Mouse (Mus musculus) spleen, adult 2 months (tissue): ENCODE results near the gene Cop1. TPM values are rescaled to one million over a fixed set of nuclear protein-coding genes. Genes with fewer than 3 reads are reported as not detected.

Source experiments
- DNase-seq, 2 experiments: peaks; one replicate each; pipeline versions ENCODE4 v3.0.0 to v3.0.0-alpha.2; 2012 to 2021; ENCODE audit warnings: low spot score in 2 of 2, low read depth in 1 of 2
- H3K27ac ChIP-seq: fragments of 200-500 bp; 2 replicates; pipeline ENCODE4 v1.5.1; 2012; ENCODE audit warnings: low read length, inconsistent platforms; ENCODE audit not compliant: insufficient read depth
- H3K27me3 ChIP-seq: fragments of 200-500 bp; 2 replicates; pipeline ENCODE4 v1.6.1; 2012; ENCODE audit warnings: mild to moderate bottlenecking, moderate library complexity, low read length, inconsistent platforms; ENCODE audit not compliant: control insufficient read depth, insufficient read depth
- H3K36me3 ChIP-seq: fragments of 200-500 bp; 2 replicates; pipeline ENCODE4 v1.6.1; 2012; ENCODE audit warnings: mild to moderate bottlenecking, low read length, inconsistent platforms; ENCODE audit not compliant: control insufficient read depth, insufficient read depth
- H3K4me1 ChIP-seq: fragments of 200-500 bp; 2 replicates; pipeline ENCODE4 v1.6.1; 2011; ENCODE audit warnings: inconsistent platforms; ENCODE audit not compliant: control insufficient read depth, insufficient read depth, insufficient read length
- H3K4me3 ChIP-seq: fragments of 200-500 bp; 2 replicates; pipeline ENCODE4 v1.5.1; 2011; ENCODE audit warnings: mild to moderate bottlenecking, inconsistent platforms; ENCODE audit not compliant: insufficient read depth, insufficient read length; ENCODE audit errors: extremely low read depth
- CTCF ChIP-seq: fragments of 200-500 bp; IDR thresholded peaks from 2 replicates; pipeline ENCODE4 v1.5.1; 2011; ENCODE audit warnings: mild to moderate bottlenecking, inconsistent platforms; ENCODE audit not compliant: insufficient read depth, insufficient read length, insufficient replicate concordance; ENCODE audit errors: extremely low read depth
- POLR2A ChIP-seq: fragments of 200-500 bp; IDR thresholded peaks from 2 replicates; pipeline ENCODE4 v1.6.1; 2011; ENCODE audit warnings: low read depth, low read length, inconsistent platforms
- WGBS: fragments of 180-500 bp; shearing (Covaris S2); methylation state at CpG from one replicate; pipeline ENCODE4 v1.1.7; 2018; 5-methylcytosine and 5-hydroxymethylcytosine counted together
- polyA plus RNA-seq: library from polyadenylated mRNA; depleted of rRNA; stranded (reverse); fragments of >200 nt; gene quantifications from 2 replicates; pipeline ENCODE4 v1.2.3, GENCODE M21; 2012

The Cop1 gene
- polyA plus RNA-seq, 1 experiment = 28.7 TPM

GRCm38 (mm10) chr1:159250320-159250719 lies 18.2 kb downstream of the Cop1 start:
- Histone ChIP-seq H3K4me3 (no peak overlapping the region), H3K27me3 (no peaks in the 10 kb centered on the region), H3K4me1 (no peaks in the 10 kb centered on the region), H3K27ac (no peak overlapping the region), H3K36me3 (peaks cover 12% of the 10 kb centered on the region)
- WGBS = 80% methylated on average over 2 of the region's 2 CpGs
- TF ChIP-seq POLR2A = no peak
- no peak for TF ChIP-seq CTCF
- DNase-seq = no peak

GRCm38 (mm10) chr1:159253078-159253477 lies 21.0 kb downstream of the Cop1 start:
- Histone ChIP-seq H3K27ac (no peak overlapping the region), H3K4me3 (no peak overlapping the region), H3K4me1 (no peaks in the 10 kb centered on the region), H3K27me3 (no peaks in the 10 kb centered on the region), H3K36me3 (peaks cover 13% of the 10 kb centered on the region)
- WGBS = 94% methylated on average over 2 of the region's 2 CpGs
- DNase-seq = no peak
- TF ChIP-seq CTCF (no peak), POLR2A (no peak)

GRCm38 (mm10) chr1:159254906-159255685 lies 23.0 kb downstream of the Cop1 start:
- 88% methylated on average over 5 of the region's 5 CpGs for WGBS
- TF ChIP-seq POLR2A (no peak), CTCF (no peak)
- Histone ChIP-seq H3K27me3 (no peaks in the 10 kb centered on the region), H3K4me1 (no peaks in the 10 kb centered on the region), H3K4me3 (no peak overlapping the region), H3K36me3 (peaks cover 15% of the 10 kb centered on the region), H3K27ac (no peak overlapping the region)
- no peak for DNase-seq

GRCm38 (mm10) chr1:159256543-159256942 lies 24.4 kb downstream of the Cop1 start:
- no peak for DNase-seq
- TF ChIP-seq POLR2A (no peak), CTCF (no peak)
- peaks cover 11% of the 10 kb centered on the region for H3K36me3 ChIP-seq
- 90% methylated on average over 1 of the region's 1 CpGs for WGBS
- no peaks in the 10 kb centered on the region for H3K4me1 ChIP-seq
- H3K27ac ChIP-seq = no peak overlapping the region
- no peaks in the 10 kb centered on the region for H3K27me3 ChIP-seq
- no peak overlapping the region for H3K4me3 ChIP-seq

- TF ChIP-seq POLR2A = no peak
- TF ChIP-seq CTCF = no peak
- H3K4me3 ChIP-seq = no peak overlapping the region
- H3K27ac ChIP-seq = no peak overlapping the region
- peaks cover 4% of the 10 kb centered on the region; the same call in 1 of the 2 replicates for H3K36me3 ChIP-seq
- H3K4me1 ChIP-seq = no peaks in the 10 kb centered on the region
- H3K27me3 ChIP-seq = no peaks in the 10 kb centered on the region
- no peak for DNase-seq
- 97% methylated on average over 3 of the region's 3 CpGs for WGBS
Measured at GRCm38 (mm10) chr1:159263820-159264219, 31.7 kb downstream of the Cop1 start.

GRCm38 (mm10) chr1:159280072-159280471 lies 48.0 kb downstream of the Cop1 start:
- DNase-seq = no peak
- TF ChIP-seq POLR2A (no peak), CTCF (no peak)
- WGBS = 93% methylated on average over 1 of the region's 1 CpGs
- Histone ChIP-seq H3K4me3 (no peak overlapping the region), H3K4me1 (no peaks in the 10 kb centered on the region), H3K27me3 (no peaks in the 10 kb centered on the region), H3K27ac (no peak overlapping the region), H3K36me3 (peaks cover 4% of the 10 kb centered on the region; the same call in 1 of the 2 replicates)

- Histone ChIP-seq H3K36me3 (peaks cover 4% of the 10 kb centered on the region; the same call in 1 of the 2 replicates), H3K4me1 (no peaks in the 10 kb centered on the region), H3K27me3 (no peaks in the 10 kb centered on the region), H3K4me3 (no peak overlapping the region), H3K27ac (no peak overlapping the region)
- 94% methylated on average over 1 of the region's 1 CpGs for WGBS
- TF ChIP-seq POLR2A (no peak), CTCF (no peak)
- no peak for DNase-seq
Measured at GRCm38 (mm10) chr1:159281861-159282260, 49.7 kb downstream of the Cop1 start.
